In the genomic region with DNA sequence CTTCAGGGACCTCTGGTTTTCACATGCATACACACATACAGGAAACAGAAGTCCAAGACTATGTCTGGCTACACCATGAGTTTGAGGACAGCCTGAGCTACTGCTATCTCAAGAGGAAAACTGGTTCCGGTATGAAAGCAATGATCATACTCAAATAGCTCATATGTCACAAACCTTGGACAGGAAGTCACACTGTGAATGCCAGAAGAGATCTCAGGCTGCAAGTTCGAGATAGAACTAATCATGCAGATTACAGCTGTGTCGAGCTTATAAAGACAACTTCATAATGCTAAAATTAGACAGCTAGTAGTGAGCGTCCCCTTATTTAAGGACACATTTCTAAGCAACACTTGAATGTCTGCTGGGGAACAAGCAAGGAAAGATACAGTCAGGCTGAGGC, we compare ENCODE assay signal across 15 mouse cellular contexts. TPM values are rescaled to one million over a fixed set of nuclear protein-coding genes. Genes with fewer than 3 reads are reported as not detected.
DNase-seq lines count a peak whose midpoint lies in the region; ATAC-seq lines count a peak whose summit lies in the region.
"Had no signal": no experiment of that assay in that cellular context is flagged by ENCODE, and none has a peak within 500 bp of the region (broad histone marks: within the 10 kb centered on the region; RNA-seq: fewer than 3 reads in every experiment).

No protein-coding gene starts in this region.

- 69% methylated on average over 4 of the region's 4 CpGs for WGBS in embryonic facial prominence, embryonic 15.5 days
- 89% methylated on average over 4 of the region's 4 CpGs for WGBS in embryonic facial prominence, embryonic 10.5 days
- WGBS in lung, embryonic 16.5 days, result 48% methylated on average over 4 of the region's 4 CpGs
- 18% methylated on average over 4 of the region's 4 CpGs for WGBS in heart, embryonic 16.5 days
- WGBS in stomach, embryonic 14.5 days, result 69% methylated on average over 4 of the region's 4 CpGs

- H3K4me1 ChIP-seq in embryonic facial prominence, embryonic 15.5 days, result no peaks in the 10 kb centered on the region
- no peaks in the 10 kb centered on the region for H3K4me1 ChIP-seq in embryonic facial prominence, embryonic 10.5 days
- peaks cover 6% of the 10 kb centered on the region for H3K4me1 ChIP-seq in lung, embryonic 16.5 days (replicated peaks; ENCODE audit: control insufficient read depth, insufficient read depth, low read length)
- peaks cover 25% of the 10 kb centered on the region for H3K4me1 ChIP-seq in heart, embryonic 16.5 days (ENCODE audit: control insufficient read depth, insufficient read depth, low read length)
- H3K4me1 ChIP-seq in stomach, embryonic 14.5 days (ENCODE audit: control insufficient read depth, insufficient read depth, low read length), result no peaks in the 10 kb centered on the region
- H3K4me1 ChIP-seq: limb, embryonic 12.5 days had no signal

- no peak for ATAC-seq in embryonic facial prominence, embryonic 15.5 days (ENCODE audit: insufficient number of reproducible peaks, low FRiP score, low TSS enrichment, low read depth)
- no peak for ATAC-seq in lung, embryonic 16.5 days (ENCODE audit: low read depth)
- ATAC-seq in heart, embryonic 16.5 days (replicated peaks; ENCODE audit: extremely low read depth, insufficient read depth, low FRiP score), result peak; percentile 52
- ATAC-seq in stomach, embryonic 14.5 days (ENCODE audit: insufficient number of reproducible peaks, insufficient read depth, low FRiP score, low read depth), result no peak

- H3K4me2 ChIP-seq in embryonic facial prominence, embryonic 15.5 days (replicated peaks), result no peak overlapping the region
- H3K4me2 ChIP-seq in lung, embryonic 16.5 days (ENCODE audit: low read depth, low read length), result no peak overlapping the region
- H3K4me2 ChIP-seq in heart, embryonic 16.5 days (ENCODE audit: low read depth, low read length), result peak overlapping the region; percentile 5; the same call in 1 of the 2 replicates
- no peak overlapping the region for H3K4me2 ChIP-seq in stomach, embryonic 14.5 days (replicated peaks; ENCODE audit: low read depth, low read length)
- H3K4me2 ChIP-seq: limb, embryonic 12.5 days had no signal

- H3K9ac ChIP-seq in embryonic facial prominence, embryonic 15.5 days, result no peak overlapping the region
- no peak overlapping the region for H3K9ac ChIP-seq in lung, embryonic 16.5 days (ENCODE audit: low read length)
- no peak overlapping the region for H3K9ac ChIP-seq in heart, embryonic 16.5 days (ENCODE audit: low read length)
- no peak overlapping the region for H3K9ac ChIP-seq in stomach, embryonic 14.5 days (replicated peaks; ENCODE audit: low read depth, low read length)
- H3K9ac ChIP-seq: limb, embryonic 12.5 days had no signal

- no peaks in the 10 kb centered on the region for H3K36me3 ChIP-seq in embryonic facial prominence, embryonic 15.5 days
- H3K36me3 ChIP-seq in embryonic facial prominence, embryonic 10.5 days (replicated peaks), result no peaks in the 10 kb centered on the region
- no peaks in the 10 kb centered on the region for H3K36me3 ChIP-seq in lung, embryonic 16.5 days (ENCODE audit: control insufficient read depth, insufficient read depth, low read length)
- no peaks in the 10 kb centered on the region for H3K36me3 ChIP-seq in heart, embryonic 16.5 days (ENCODE audit: control insufficient read depth, insufficient read depth)
- no peaks in the 10 kb centered on the region for H3K36me3 ChIP-seq in stomach, embryonic 14.5 days (ENCODE audit: control insufficient read depth, insufficient read depth, low read length)

- no peak for DNase-seq in embryonic facial prominence, embryonic 10.5 days (ENCODE audit: low spot score)
- no peak for DNase-seq in lung, postnatal 4 days
- DNase-seq in frontal cortex, postnatal 36 days (ENCODE audit: low spot score in 2 of 2), result no peak
- no peak for DNase-seq in ovary, postnatal 10 days (ENCODE audit: low spot score)
- DNase-seq: adrenal gland, postnatal 36 days; cerebellum, adult 11-12 months; layer of hippocampus, postnatal 36 days; right cerebral cortex, postnatal 25 days had no signal

- H3K27me3 ChIP-seq in embryonic facial prominence, embryonic 15.5 days, result no peaks in the 10 kb centered on the region
- H3K27me3 ChIP-seq in embryonic facial prominence, embryonic 10.5 days (replicated peaks; ENCODE audit: low read depth, poor library complexity, severe bottlenecking), result no peaks in the 10 kb centered on the region
- H3K27me3 ChIP-seq in lung, embryonic 16.5 days (ENCODE audit: control insufficient read depth, insufficient read depth, low read depth, low read length), result no peaks in the 10 kb centered on the region
- no peaks in the 10 kb centered on the region for H3K27me3 ChIP-seq in heart, embryonic 16.5 days (ENCODE audit: control insufficient read depth, insufficient read depth, low read length)
- H3K27me3 ChIP-seq in stomach, embryonic 14.5 days (ENCODE audit: control insufficient read depth, insufficient read depth, low read length), result no peaks in the 10 kb centered on the region
- H3K27me3 ChIP-seq: limb, embryonic 12.5 days had no signal

- H3K9me3 ChIP-seq in embryonic facial prominence, embryonic 15.5 days (replicated peaks), result no peaks in the 10 kb centered on the region
- H3K9me3 ChIP-seq in embryonic facial prominence, embryonic 10.5 days, result no peaks in the 10 kb centered on the region
- H3K9me3 ChIP-seq in lung, embryonic 16.5 days (ENCODE audit: control insufficient read depth, low read length), result no peaks in the 10 kb centered on the region
- H3K9me3 ChIP-seq in heart, embryonic 16.5 days (replicated peaks; ENCODE audit: control insufficient read depth, low read length), result no peaks in the 10 kb centered on the region
- no peaks in the 10 kb centered on the region for H3K9me3 ChIP-seq in stomach, embryonic 14.5 days (ENCODE audit: control insufficient read depth, low read depth, low read length)
- H3K9me3 ChIP-seq: limb, embryonic 12.5 days had no signal

- H3K27ac ChIP-seq in embryonic facial prominence, embryonic 15.5 days (replicated peaks), result peak overlapping the region; percentile 63
- H3K27ac ChIP-seq in embryonic facial prominence, embryonic 10.5 days (replicated peaks), result no peak overlapping the region
- H3K27ac ChIP-seq in lung, embryonic 16.5 days (ENCODE audit: low read length), result peak overlapping the region; percentile 59; the same call in 1 of the 2 replicates
- peak overlapping the region; percentile 90 for H3K27ac ChIP-seq in heart, embryonic 16.5 days (ENCODE audit: low read length)
- H3K27ac ChIP-seq in stomach, embryonic 14.5 days (ENCODE audit: low read length), result peak overlapping the region; percentile 36; the same call in 1 of the 2 replicates
- H3K27ac ChIP-seq: kidney, postnatal 0 days; limb, embryonic 12.5 days had no signal

- no peak overlapping the region for H3K4me3 ChIP-seq in embryonic facial prominence, embryonic 15.5 days (replicated peaks)
- H3K4me3 ChIP-seq in embryonic facial prominence, embryonic 10.5 days, result no peak overlapping the region
- H3K4me3 ChIP-seq in lung, embryonic 16.5 days (ENCODE audit: low read length), result no peak overlapping the region
- H3K4me3 ChIP-seq in heart, embryonic 16.5 days (ENCODE audit: low read length), result no peak overlapping the region
- no peak overlapping the region for H3K4me3 ChIP-seq in stomach, embryonic 14.5 days (ENCODE audit: low read depth, low read length)
- H3K4me3 ChIP-seq: limb, embryonic 12.5 days had no signal

RNA-seq across cellular contexts. Expression of a gene that starts 12.1 kb away (rescaled TPM):
- polyA plus RNA-seq in embryonic facial prominence, embryonic 15.5 days (2015; fragmentation: Nextera tagmentation; extraction: Ambion mirVana), result 1.4 TPM in 1 of 2 replicates, not detected in the other
- polyA plus RNA-seq in embryonic facial prominence, embryonic 10.5 days (2016; fragmentation: Nextera tagmentation; extraction: Ambion mirVana), result not detected in 2 replicates
- not detected in 2 replicates for polyA plus RNA-seq in lung, embryonic 16.5 days (2015; fragmentation: Nextera tagmentation; extraction: Ambion mirVana)
- polyA plus RNA-seq in heart, embryonic 16.5 days (2015; fragmentation: Nextera tagmentation; extraction: Ambion mirVana), result 0.91 and 2.3 TPM in 2 replicates
- not detected in 2 replicates for polyA plus RNA-seq in stomach, embryonic 14.5 days (2014; fragmentation: Nextera tagmentation; extraction: Ambion mirVana)
- polyA plus RNA-seq: frontal cortex, adult 2 months; limb, embryonic 12.5 days had no signal

RNA-seq across cellular contexts. Expression of a gene that starts 44.8 kb away (rescaled TPM):
- polyA plus RNA-seq in embryonic facial prominence, embryonic 15.5 days (2015; fragmentation: Nextera tagmentation; extraction: Ambion mirVana), result 117 and 125 TPM in 2 replicates
- 92.7 and 95.4 TPM in 2 replicates for polyA plus RNA-seq in embryonic facial prominence, embryonic 10.5 days (2016; fragmentation: Nextera tagmentation; extraction: Ambion mirVana)
- 139 and 148 TPM in 2 replicates for polyA plus RNA-seq in lung, embryonic 16.5 days (2015; fragmentation: Nextera tagmentation; extraction: Ambion mirVana)
- polyA plus RNA-seq in heart, embryonic 16.5 days (2015; fragmentation: Nextera tagmentation; extraction: Ambion mirVana), result 58.9 and 65.3 TPM in 2 replicates
- 120 and 134 TPM in 2 replicates for polyA plus RNA-seq in stomach, embryonic 14.5 days (2014; fragmentation: Nextera tagmentation; extraction: Ambion mirVana)

RNA-seq across cellular contexts. Expression of a gene that starts 56.5 kb away (rescaled TPM):
- 142 and 154 TPM in 2 replicates for polyA plus RNA-seq in embryonic facial prominence, embryonic 15.5 days (2015; fragmentation: Nextera tagmentation; extraction: Ambion mirVana)
- 56.0 and 69.3 TPM in 2 replicates for polyA plus RNA-seq in embryonic facial prominence, embryonic 10.5 days (2016; fragmentation: Nextera tagmentation; extraction: Ambion mirVana)
- polyA plus RNA-seq in lung, embryonic 16.5 days (2015; fragmentation: Nextera tagmentation; extraction: Ambion mirVana), result 104 and 121 TPM in 2 replicates
- 116 and 141 TPM in 2 replicates for polyA plus RNA-seq in heart, embryonic 16.5 days (2015; fragmentation: Nextera tagmentation; extraction: Ambion mirVana)
- 133 and 149 TPM in 2 replicates for polyA plus RNA-seq in stomach, embryonic 14.5 days (2014; fragmentation: Nextera tagmentation; extraction: Ambion mirVana)

RNA-seq across cellular contexts. Expression of a gene that starts 56.5 kb away (rescaled TPM):
- polyA plus RNA-seq in embryonic facial prominence, embryonic 15.5 days (2015; fragmentation: Nextera tagmentation; extraction: Ambion mirVana), result 172 and 181 TPM in 2 replicates
- polyA plus RNA-seq in embryonic facial prominence, embryonic 10.5 days (2016; fragmentation: Nextera tagmentation; extraction: Ambion mirVana), result 214 and 216 TPM in 2 replicates
- 133 and 146 TPM in 2 replicates for polyA plus RNA-seq in lung, embryonic 16.5 days (2015; fragmentation: Nextera tagmentation; extraction: Ambion mirVana)
- 117 and 132 TPM in 2 replicates for polyA plus RNA-seq in heart, embryonic 16.5 days (2015; fragmentation: Nextera tagmentation; extraction: Ambion mirVana)
- 128 and 138 TPM in 2 replicates for polyA plus RNA-seq in stomach, embryonic 14.5 days (2014; fragmentation: Nextera tagmentation; extraction: Ambion mirVana)
